Mouse (Mus musculus): ENCODE results near the gene Dlg2. TPM values are rescaled to one million over a fixed set of nuclear protein-coding genes. Genes with fewer than 3 reads are reported as not detected.

Gene Dlg2
- polyA plus RNA-seq, 1 experiment: 0.85 TPM

DNA sequence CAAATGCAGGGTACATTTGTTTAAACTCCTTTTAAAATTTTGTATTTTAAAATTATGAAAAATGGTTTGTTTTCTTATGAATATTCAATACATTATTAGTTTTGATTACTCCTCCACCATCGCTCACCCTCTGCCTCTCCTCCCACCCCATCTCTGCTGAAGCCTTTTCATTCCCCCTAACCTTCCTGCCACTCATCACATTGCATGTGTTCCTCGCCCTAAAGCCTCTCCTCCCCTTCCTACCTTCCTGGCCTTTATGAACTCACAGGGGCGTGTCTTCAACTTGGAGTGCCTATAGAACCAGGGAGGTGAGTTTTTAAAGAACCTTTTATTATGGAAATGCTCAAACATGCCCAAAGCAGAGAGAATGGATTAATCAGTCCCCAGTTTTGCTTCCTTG, 921.4 kb downstream of the Dlg2 start:
- Histone ChIP-seq H3K4me1 (ENCODE audit: control insufficient read depth, insufficient read depth, low read length) (no peaks in the 10 kb centered on the region), H3K27me3 (ENCODE audit: control insufficient read depth, insufficient read depth, low read length, poor library complexity, severe bottlenecking) (no peaks in the 10 kb centered on the region), H3K36me3 (ENCODE audit: control insufficient read depth, insufficient read depth, low read length, poor library complexity, severe bottlenecking) (no peaks in the 10 kb centered on the region), H3K27ac (ENCODE audit: insufficient read depth, low read length) (no peak overlapping the region), H3K4me3 (ENCODE audit: low read depth, low read length) (no peak overlapping the region), H3K9ac (ENCODE audit: low read depth, poor library complexity, severe bottlenecking) (no peak overlapping the region), H3K9me3 (replicated peaks; ENCODE audit: control insufficient read depth, insufficient read depth, low read length, poor library complexity, severe bottlenecking) (no peaks in the 10 kb centered on the region)
- TF ChIP-seq POLR2A (IDR thresholded peaks at IDR 0.05; ENCODE audit: insufficient read depth, low read length) (no peak), EP300 (IDR thresholded peaks at IDR 0.05; ENCODE audit: insufficient read depth, low read depth, low read length) (no peak), CTCF (IDR thresholded peaks at IDR 0.05; ENCODE audit: low read depth, low read length) (no peak)

DNA sequence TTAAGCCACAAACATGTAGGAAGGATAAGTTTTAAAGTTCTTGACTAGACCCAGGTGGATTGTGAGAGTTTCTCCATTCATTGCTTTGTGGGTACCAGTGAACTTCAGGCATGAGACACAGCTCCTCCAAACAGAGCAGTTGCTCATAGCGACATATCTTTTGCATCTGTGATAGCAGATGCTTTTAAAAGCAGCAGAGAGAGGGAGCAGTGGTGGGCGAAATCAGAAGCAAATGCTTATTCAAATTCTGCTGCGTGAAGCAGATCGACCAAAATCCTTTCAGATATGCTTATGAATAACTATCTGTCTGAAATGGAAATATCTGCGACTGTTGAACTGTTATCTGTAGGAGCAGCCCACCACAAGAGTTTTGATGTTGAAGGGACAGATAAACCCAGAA, 935.6 kb downstream of the Dlg2 start:
- Histone ChIP-seq H3K4me3 (ENCODE audit: low read depth, low read length) (no peak overlapping the region), H3K27ac (ENCODE audit: insufficient read depth, low read length) (no peak overlapping the region), H3K4me1 (ENCODE audit: control insufficient read depth, insufficient read depth, low read length) (no peaks in the 10 kb centered on the region), H3K27me3 (ENCODE audit: control insufficient read depth, insufficient read depth, low read length, poor library complexity, severe bottlenecking) (no peaks in the 10 kb centered on the region), H3K36me3 (ENCODE audit: control insufficient read depth, insufficient read depth, low read length, poor library complexity, severe bottlenecking) (no peaks in the 10 kb centered on the region), H3K9me3 (replicated peaks; ENCODE audit: control insufficient read depth, insufficient read depth, low read length, poor library complexity, severe bottlenecking) (no peaks in the 10 kb centered on the region), H3K9ac (ENCODE audit: low read depth, poor library complexity, severe bottlenecking) (no peak overlapping the region)
- TF ChIP-seq EP300 (IDR thresholded peaks at IDR 0.05; ENCODE audit: insufficient read depth, low read depth, low read length) (no peak), POLR2A (IDR thresholded peaks at IDR 0.05; ENCODE audit: insufficient read depth, low read length) (no peak), CTCF (IDR thresholded peaks at IDR 0.05; ENCODE audit: low read depth, low read length) (no peak)

DNA sequence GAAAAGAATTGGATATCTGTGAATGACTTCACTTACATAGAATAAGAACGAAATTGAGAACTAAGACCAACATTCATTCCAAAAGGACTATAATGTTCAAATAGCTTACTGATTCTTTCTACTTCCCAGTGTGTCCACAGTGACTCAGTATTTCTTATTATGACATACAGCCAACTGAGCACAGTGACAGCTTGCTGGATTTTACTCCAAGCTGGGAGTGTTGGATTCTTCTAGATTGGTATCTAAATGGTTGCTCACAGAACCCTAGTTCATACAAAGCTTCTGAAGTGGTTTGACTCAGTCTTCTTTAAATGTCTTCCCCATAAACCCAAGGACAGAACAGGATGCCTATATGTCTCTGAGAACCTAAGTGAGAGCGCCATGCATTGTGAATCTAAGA, 937.7 kb downstream of the Dlg2 start:
- Histone ChIP-seq H3K36me3 (ENCODE audit: control insufficient read depth, insufficient read depth, low read length, poor library complexity, severe bottlenecking) (no peaks in the 10 kb centered on the region), H3K27me3 (ENCODE audit: control insufficient read depth, insufficient read depth, low read length, poor library complexity, severe bottlenecking) (no peaks in the 10 kb centered on the region), H3K9ac (ENCODE audit: low read depth, poor library complexity, severe bottlenecking) (no peak overlapping the region), H3K27ac (ENCODE audit: insufficient read depth, low read length) (no peak overlapping the region), H3K4me1 (ENCODE audit: control insufficient read depth, insufficient read depth, low read length) (no peaks in the 10 kb centered on the region), H3K4me3 (ENCODE audit: low read depth, low read length) (no peak overlapping the region), H3K9me3 (replicated peaks; ENCODE audit: control insufficient read depth, insufficient read depth, low read length, poor library complexity, severe bottlenecking) (no peaks in the 10 kb centered on the region)
- TF ChIP-seq CTCF (IDR thresholded peaks at IDR 0.05; ENCODE audit: low read depth, low read length): no peak
- no peak for TF ChIP-seq EP300 (IDR thresholded peaks at IDR 0.05; ENCODE audit: insufficient read depth, low read depth, low read length)
- no peak for TF ChIP-seq POLR2A (IDR thresholded peaks at IDR 0.05; ENCODE audit: insufficient read depth, low read length)

DNA sequence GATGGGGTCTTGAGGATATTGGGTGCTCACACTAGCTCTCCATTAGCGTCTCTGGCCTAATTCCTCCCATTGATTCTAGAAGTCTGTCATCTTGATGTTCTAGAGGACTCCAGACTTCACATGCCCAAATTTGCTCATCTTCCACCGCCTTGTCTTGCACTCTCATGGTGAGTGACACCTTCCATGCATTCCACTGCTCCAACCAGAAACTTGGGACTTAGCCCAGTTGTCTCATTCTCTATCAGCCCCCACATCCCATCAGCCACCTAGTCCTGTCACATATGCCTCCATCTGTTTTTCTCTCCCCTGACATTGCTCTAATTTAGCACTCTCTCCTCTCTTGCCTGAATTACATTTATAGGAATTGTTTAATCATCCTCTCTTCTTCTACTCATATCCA, 938.3 kb downstream of the Dlg2 start:
- no peak overlapping the region for H3K9ac ChIP-seq (ENCODE audit: low read depth, poor library complexity, severe bottlenecking)
- no peaks in the 10 kb centered on the region for H3K4me1 ChIP-seq (ENCODE audit: control insufficient read depth, insufficient read depth, low read length)
- no peaks in the 10 kb centered on the region for H3K9me3 ChIP-seq (replicated peaks; ENCODE audit: control insufficient read depth, insufficient read depth, low read length, poor library complexity, severe bottlenecking)
- no peak overlapping the region for H3K4me3 ChIP-seq (ENCODE audit: low read depth, low read length)
- no peaks in the 10 kb centered on the region for H3K27me3 ChIP-seq (ENCODE audit: control insufficient read depth, insufficient read depth, low read length, poor library complexity, severe bottlenecking)
- H3K36me3 ChIP-seq (ENCODE audit: control insufficient read depth, insufficient read depth, low read length, poor library complexity, severe bottlenecking): no peaks in the 10 kb centered on the region
- TF ChIP-seq CTCF (IDR thresholded peaks at IDR 0.05; ENCODE audit: low read depth, low read length) (no peak), EP300 (IDR thresholded peaks at IDR 0.05; ENCODE audit: insufficient read depth, low read depth, low read length) (no peak), POLR2A (IDR thresholded peaks at IDR 0.05; ENCODE audit: insufficient read depth, low read length) (no peak)
- no peak overlapping the region for H3K27ac ChIP-seq (ENCODE audit: insufficient read depth, low read length)

DNA sequence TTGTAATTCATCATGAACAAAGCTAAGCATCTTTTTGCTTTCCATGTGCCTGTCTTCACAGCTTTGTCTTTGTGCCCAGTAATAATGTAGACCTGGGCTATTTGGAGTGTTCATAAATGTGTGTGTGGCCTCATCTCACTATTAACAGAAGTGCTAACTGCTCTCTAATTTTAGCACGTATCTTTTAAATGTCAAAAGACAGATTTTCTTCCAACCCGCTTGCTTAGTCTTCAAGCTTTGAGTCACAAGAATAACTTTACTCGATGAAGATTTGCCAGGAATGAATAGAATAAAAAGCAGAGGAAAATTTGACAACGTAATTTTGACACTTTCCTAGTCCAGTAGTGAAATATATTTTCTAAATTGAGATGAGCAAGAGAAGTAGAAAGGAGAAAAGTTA, 943.7 kb downstream of the Dlg2 start:
- TF ChIP-seq CTCF (IDR thresholded peaks at IDR 0.05; ENCODE audit: low read depth, low read length) (no peak), EP300 (IDR thresholded peaks at IDR 0.05; ENCODE audit: insufficient read depth, low read depth, low read length) (no peak), POLR2A (IDR thresholded peaks at IDR 0.05; ENCODE audit: insufficient read depth, low read length) (no peak)
- no peaks in the 10 kb centered on the region for H3K36me3 ChIP-seq (ENCODE audit: control insufficient read depth, insufficient read depth, low read length, poor library complexity, severe bottlenecking)
- no peaks in the 10 kb centered on the region for H3K4me1 ChIP-seq (ENCODE audit: control insufficient read depth, insufficient read depth, low read length)
- no peaks in the 10 kb centered on the region for H3K27me3 ChIP-seq (ENCODE audit: control insufficient read depth, insufficient read depth, low read length, poor library complexity, severe bottlenecking)
- H3K9ac ChIP-seq (ENCODE audit: low read depth, poor library complexity, severe bottlenecking): no peak overlapping the region
- H3K4me3 ChIP-seq (ENCODE audit: low read depth, low read length): no peak overlapping the region
- no peak overlapping the region for H3K27ac ChIP-seq (ENCODE audit: insufficient read depth, low read length)
- H3K9me3 ChIP-seq (replicated peaks; ENCODE audit: control insufficient read depth, insufficient read depth, low read length, poor library complexity, severe bottlenecking): no peaks in the 10 kb centered on the region

DNA sequence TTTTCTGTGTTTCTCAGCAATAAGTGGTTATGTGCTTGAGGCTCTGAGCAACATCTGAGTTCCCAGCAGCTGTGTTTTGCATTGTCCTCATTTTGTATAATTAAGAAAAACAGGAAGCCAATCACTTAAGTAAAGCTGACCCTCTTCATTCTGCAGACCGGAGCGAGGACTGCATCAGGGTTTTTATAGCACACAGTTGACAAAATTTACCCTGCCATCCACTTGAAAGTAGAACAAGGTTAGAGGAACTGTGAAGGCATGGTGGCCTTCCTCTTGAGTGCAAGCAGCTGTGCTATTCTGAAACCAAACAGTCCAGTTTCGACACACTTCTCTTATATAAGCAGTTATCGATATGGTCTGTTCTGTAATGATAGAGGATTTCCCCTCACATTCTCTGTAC, 947.3 kb downstream of the Dlg2 start:
- Histone ChIP-seq H3K9ac (ENCODE audit: low read depth, poor library complexity, severe bottlenecking) (no peak overlapping the region), H3K9me3 (replicated peaks; ENCODE audit: control insufficient read depth, insufficient read depth, low read length, poor library complexity, severe bottlenecking) (no peaks in the 10 kb centered on the region), H3K36me3 (ENCODE audit: control insufficient read depth, insufficient read depth, low read length, poor library complexity, severe bottlenecking) (no peaks in the 10 kb centered on the region), H3K27me3 (ENCODE audit: control insufficient read depth, insufficient read depth, low read length, poor library complexity, severe bottlenecking) (no peaks in the 10 kb centered on the region), H3K27ac (ENCODE audit: insufficient read depth, low read length) (no peak overlapping the region), H3K4me3 (ENCODE audit: low read depth, low read length) (no peak overlapping the region), H3K4me1 (ENCODE audit: control insufficient read depth, insufficient read depth, low read length) (no peaks in the 10 kb centered on the region)
- TF ChIP-seq CTCF (IDR thresholded peaks at IDR 0.05; ENCODE audit: low read depth, low read length) (no peak), EP300 (IDR thresholded peaks at IDR 0.05; ENCODE audit: insufficient read depth, low read depth, low read length) (no peak), POLR2A (IDR thresholded peaks at IDR 0.05; ENCODE audit: insufficient read depth, low read length) (no peak)

Data from ES-Bruce4 (cell line).